Mouse (Mus musculus): ENCODE data around the gene Rest.

GRCm38 (mm10) chr5:77266066-77266885 lies 985 bp downstream of the Rest start:
- TF ChIP-seq CTCF (IDR thresholded peaks at IDR 0.05), result no peak
- no peak for TF ChIP-seq EP300 (IDR thresholded peaks at IDR 0.05)
